Mouse (Mus musculus): Measurements from ENCODE around the gene Olfr539.

DNA sequence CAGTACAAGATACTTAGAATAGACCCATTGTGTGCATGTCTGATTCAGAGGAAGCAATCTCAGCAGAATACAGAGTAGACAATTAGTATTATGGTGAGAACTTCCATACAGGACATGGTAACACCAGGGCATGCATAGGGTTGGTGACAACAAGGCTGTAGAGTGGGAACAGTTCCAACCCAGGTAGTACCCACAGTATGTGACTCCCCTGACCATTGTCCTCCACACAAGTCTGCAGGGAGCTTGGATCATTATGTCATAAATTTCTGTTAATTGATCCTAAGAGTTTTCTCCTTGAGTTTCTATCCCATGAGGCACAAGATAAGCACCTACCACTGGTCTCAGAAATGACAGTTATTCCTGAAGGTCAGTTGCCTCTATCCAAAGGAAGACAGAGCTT is 37.2 kb downstream of the Olfr539 start, which contains the start of gene Olfr541:
- TF ChIP-seq CTCF (IDR thresholded peaks at IDR 0.05; ENCODE audit: low read depth, low read length) (no peak), POLR2A (IDR thresholded peaks at IDR 0.05; ENCODE audit: extremely low read depth, insufficient read depth, low read length) (no peak)

All from liver, adult 2 months (tissue).